Mouse (Mus musculus) limb, embryonic 14.5 days (tissue): Measurements from ENCODE around the gene Gm5460. TPM values are rescaled to one million over a fixed set of nuclear protein-coding genes. Genes with fewer than 3 reads are reported as not detected.

Source experiments
- ATAC-seq: fragments of 200-750 bp; cut with Nextera tagmentation; 2 replicates; pipeline ENCODE4 v1.8.0; 2017; ENCODE audit warnings: low read depth, moderate number of reproducible peaks, moderate TSS enrichment; ENCODE audit not compliant: low FRiP score
- DNase-seq: peaks from one replicate; pipeline ENCODE4 v3.0.0-alpha.2; 2015; ENCODE audit warnings: low spot score
- H3K27ac ChIP-seq: fragments of 300-500 bp; sonication (generic); replicated peaks from 2 replicates; pipeline ENCODE4 v1.5.1; 2014; ENCODE audit warnings: low read depth, mild to moderate bottlenecking, low read length, moderate library complexity, mixed read lengths
- H3K27me3 ChIP-seq: fragments of 300-500 bp; sonication (generic); 2 replicates; pipeline ENCODE4 v1.6.1; 2014; ENCODE audit warnings: low read length, mixed read lengths; ENCODE audit not compliant: control insufficient read depth, insufficient read depth
- H3K36me3 ChIP-seq: fragments of 300-500 bp; sonication (generic); 2 replicates; pipeline ENCODE4 v1.6.1; 2014; ENCODE audit warnings: mild to moderate bottlenecking, low read length, moderate library complexity, mixed read lengths; ENCODE audit not compliant: control insufficient read depth, insufficient read depth
- H3K4me1 ChIP-seq: fragments of 300-500 bp; sonication (generic); 2 replicates; pipeline ENCODE4 v1.6.1; 2014; ENCODE audit warnings: antibody characterized with exemption, low read length, mixed read lengths; ENCODE audit not compliant: control insufficient read depth, insufficient read depth
- H3K4me2 ChIP-seq: fragments of 300-500 bp; sonication (generic); replicated peaks from 2 replicates; pipeline ENCODE4 v1.6.1; 2014; ENCODE audit warnings: low read depth, mild to moderate bottlenecking, low read length, moderate library complexity; ENCODE audit not compliant: severe bottlenecking
- H3K4me3 ChIP-seq: fragments of 300-500 bp; sonication (generic); replicated peaks from 2 replicates; pipeline ENCODE4 v1.5.1; 2014; ENCODE audit warnings: low read length
- H3K9ac ChIP-seq: fragments of 300-500 bp; sonication (generic); 2 replicates; pipeline ENCODE4 v1.6.1; 2014; ENCODE audit warnings: mild to moderate bottlenecking, low read depth, low read length, moderate library complexity; ENCODE audit not compliant: severe bottlenecking
- H3K9me3 ChIP-seq: fragments of 300-500 bp; sonication (generic); 2 replicates; pipeline ENCODE4 v1.6.1; 2016; ENCODE audit warnings: low read length; ENCODE audit not compliant: control insufficient read depth
- POLR2A ChIP-seq: fragments of 200-500 bp; IDR thresholded peaks from 2 replicates; pipeline ENCODE4 v1.8.0; 2012; ENCODE audit warnings: inconsistent platforms, mild to moderate bottlenecking, moderate library complexity, borderline replicate concordance; ENCODE audit not compliant: insufficient read depth, insufficient read length; ENCODE audit errors: extremely low read depth
- WGBS: fragments of 180-500 bp; shearing (Covaris S2); extraction: QIAGEN DNeasy Blood & Tissue Kit; methylation state at CpG from one replicate; pipeline ENCODE4 v1.1.7; 2014; 5-methylcytosine and 5-hydroxymethylcytosine counted together
- polyA plus RNA-seq, 2 experiments: library from polyadenylated mRNA; depleted of rRNA in 1 of 2; stranded (reverse) in 1 of 2; unstranded in 1 of 2; fragments of >200 nt; fragmentation: Nextera tagmentation in 1 of 2; extraction: Ambion mirVana in 1 of 2; gene quantifications; 2 replicates each; pipeline versions ENCODE4 v1.2.1 to v1.2.3; 2012 to 2014

Gene Gm5460
- polyA plus RNA-seq, 2 experiments, result not detected

DNA sequence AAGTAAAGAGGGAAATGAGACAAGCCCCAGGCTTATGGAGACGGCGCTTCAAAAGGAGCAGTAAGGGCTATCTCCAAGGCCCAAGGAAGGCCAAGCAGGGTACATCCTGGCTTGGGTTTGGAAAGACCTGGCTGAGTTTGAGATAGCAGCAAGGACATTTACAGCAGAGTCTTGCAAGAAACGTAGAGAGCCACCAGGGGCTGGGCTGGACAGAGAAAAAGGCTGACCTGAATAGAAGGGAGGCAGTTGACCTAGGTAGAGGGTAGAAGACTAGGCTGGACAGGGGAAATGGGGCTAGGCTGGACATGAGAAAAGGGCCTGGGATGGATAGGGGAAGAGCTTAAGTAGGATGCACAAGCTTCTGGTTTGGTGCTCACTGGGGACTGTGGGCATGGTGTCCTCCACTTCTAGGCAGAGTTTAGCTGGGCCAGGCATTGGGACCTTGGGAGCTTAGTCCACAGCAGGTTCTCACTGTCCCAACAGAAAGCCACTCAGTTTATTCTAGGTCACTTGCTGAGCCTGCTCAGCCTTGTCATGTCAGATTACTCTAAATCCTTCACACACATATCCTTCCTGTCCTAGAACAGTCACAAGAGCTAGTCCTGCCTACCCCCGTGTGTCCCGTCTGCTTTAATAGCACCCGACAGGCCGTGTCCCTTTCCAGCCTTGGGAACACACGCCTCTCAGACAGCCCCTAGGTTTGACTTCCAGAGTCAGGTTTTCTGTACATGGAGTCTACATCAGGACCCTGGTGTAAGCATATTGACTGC, 17.5 kb downstream of the Gm5460 start:
- Histone ChIP-seq H3K27me3 (no peaks in the 10 kb centered on the region), H3K4me3 (no peak overlapping the region), H3K4me1 (no peaks in the 10 kb centered on the region), H3K4me2 (no peak overlapping the region), H3K9ac (no peak overlapping the region), H3K36me3 (no peaks in the 10 kb centered on the region), H3K9me3 (no peaks in the 10 kb centered on the region), H3K27ac (no peak overlapping the region)
- DNase-seq, result no peak
- no peak for ATAC-seq
- TF ChIP-seq POLR2A, result no peak
- 83% methylated on average over 8 of the region's 8 CpGs for whole genome bisulfite sequencing

- H3K4me2 ChIP-seq, result no peak overlapping the region
Measured at GRCm38 (mm10) chr14:34041241-34041640, 24.7 kb downstream of the Gm5460 start.

DNA sequence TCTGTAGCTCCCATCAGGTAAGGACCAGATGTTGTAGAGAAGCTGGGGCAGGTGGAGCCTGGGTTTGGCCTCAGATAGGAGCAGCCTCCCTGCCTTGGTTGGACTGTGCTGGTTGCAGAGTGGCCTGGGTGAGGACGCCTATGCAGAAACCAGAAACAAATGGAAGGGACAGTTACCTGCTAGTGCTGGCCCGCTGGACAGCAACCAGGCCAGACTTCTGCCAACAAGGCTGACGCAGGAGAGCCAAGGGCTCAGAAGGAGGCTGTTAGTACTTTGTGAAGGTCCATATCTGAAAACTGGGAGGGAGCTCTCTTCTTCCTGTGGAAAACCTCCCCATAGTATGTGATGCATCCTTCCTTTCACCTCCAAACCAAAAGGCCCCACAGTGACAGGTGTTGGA, 26.8 kb downstream of the Gm5460 start:
- ATAC-seq (no peak), DNase-seq (no peak)
- no peaks in the 10 kb centered on the region for H3K36me3 ChIP-seq
- no peak overlapping the region for H3K9ac ChIP-seq
- H3K9me3 ChIP-seq, result no peaks in the 10 kb centered on the region
- H3K4me1 ChIP-seq, result no peaks in the 10 kb centered on the region
- no peak overlapping the region for H3K4me2 ChIP-seq
- no peak for TF ChIP-seq POLR2A
- no peaks in the 10 kb centered on the region for H3K27me3 ChIP-seq
- H3K27ac ChIP-seq, result no peak overlapping the region
- 53% methylated on average over 3 of the region's 3 CpGs for WGBS
- no peak overlapping the region for H3K4me3 ChIP-seq

More at GRCm38 (mm10) chr14:34041241-34041640, 24.7 kb downstream of the Gm5460 start:
- ATAC-seq, result no peak
- Histone ChIP-seq H3K36me3 (no peaks in the 10 kb centered on the region), H3K9ac (no peak overlapping the region), H3K27ac (no peak overlapping the region), H3K9me3 (no peaks in the 10 kb centered on the region), H3K4me1 (no peaks in the 10 kb centered on the region), H3K27me3 (no peaks in the 10 kb centered on the region), H3K4me3 (no peak overlapping the region)
- no peak for TF ChIP-seq POLR2A
- 86% methylated on average over 4 of the region's 4 CpGs for WGBS
- no peak for DNase-seq

- H3K36me3 ChIP-seq, result no peaks in the 10 kb centered on the region
- H3K27me3 ChIP-seq, result no peaks in the 10 kb centered on the region
- no peak overlapping the region for H3K4me2 ChIP-seq
- 39% methylated on average over 5 of the region's 5 CpGs for WGBS
- TF ChIP-seq POLR2A, result no peak
- no peak for ATAC-seq
- no peak overlapping the region for H3K9ac ChIP-seq
- H3K9me3 ChIP-seq, result no peaks in the 10 kb centered on the region
- H3K4me1 ChIP-seq, result no peaks in the 10 kb centered on the region
- DNase-seq, result peak; percentile 3
- H3K4me3 ChIP-seq, result no peak overlapping the region
- no peak overlapping the region for H3K27ac ChIP-seq
Measured at GRCm38 (mm10) chr14:34050101-34050779, 33.7 kb downstream of the Gm5460 start.

DNA sequence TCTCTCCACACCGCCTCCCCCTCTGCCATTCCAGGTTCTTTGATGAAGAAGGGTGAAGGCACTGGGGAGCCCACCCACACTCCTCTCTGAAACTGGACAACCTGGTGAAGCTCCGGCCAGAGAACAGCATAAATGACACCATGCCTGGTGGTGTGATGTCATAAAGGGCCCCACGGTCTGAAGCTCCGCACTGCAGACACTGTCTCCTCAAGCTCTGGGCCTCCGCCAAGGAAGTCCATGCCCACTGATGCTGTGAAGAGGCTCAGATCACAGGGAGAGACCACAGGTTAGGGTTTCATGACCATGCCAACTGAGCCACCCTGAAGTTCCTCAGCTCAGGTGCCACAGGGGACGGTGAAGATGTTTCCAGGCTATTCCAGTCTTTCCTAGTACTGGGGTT, 36.0 kb downstream of the Gm5460 start, which contains the start of gene Antxrl:
Gene Antxrl (plus strand): TSS at position 192 of the 400 bp plus-strand sequence.
- DNase-seq (no peak), ATAC-seq (no peak)
- Histone ChIP-seq H3K4me1 (no peaks in the 10 kb centered on the region), H3K4me2 (no peak within 1 kb of the TSS), H3K36me3 (no peaks in the 10 kb centered on the region), H3K9ac (no peak within 1 kb of the TSS), H3K27ac (no peak within 1 kb of the TSS), H3K9me3 (no peaks in the 10 kb centered on the region), H3K4me3 (no peak within 1 kb of the TSS), H3K27me3 (no peaks in the 10 kb centered on the region)
- WGBS, result 83% methylated on average over 6 of the region's 6 CpGs
- TF ChIP-seq POLR2A, result no peak
